Mouse (Mus musculus): ENCODE measurements around the gene Bex6.

Gene Bex6

GRCm38 (mm10) chr16:32179333-32179901, at the start of gene Bex6:
TSS of gene Bex6 (plus strand) at chr16:32179823.
- no peak for DNase-seq

- DNase-seq, result peak; percentile 46 to 62
These were observed 49.3 kb upstream of the Bex6 start for GRCm38 (mm10) chr16:32130190-32130826.

GRCm38 (mm10) chr16:32133148-32133547, 46.5 kb upstream of the Bex6 start:
- no peak for DNase-seq

- no peak for DNase-seq
These were observed 43.7 kb upstream of the Bex6 start for GRCm38 (mm10) chr16:32135842-32136357.

- DNase-seq, result no peak
These were observed 40.7 kb upstream of the Bex6 start for GRCm38 (mm10) chr16:32138954-32139353.

GRCm38 (mm10) chr16:32143766-32144165, 35.9 kb upstream of the Bex6 start:
- DNase-seq, result no peak

GRCm38 (mm10) chr16:32144592-32144991, 35.0 kb upstream of the Bex6 start:
- DNase-seq, result no peak

GRCm38 (mm10) chr16:32147589-32148207, 31.9 kb upstream of the Bex6 start:
- no peak for DNase-seq

- no peak for DNase-seq
These were observed 25.6 kb upstream of the Bex6 start for GRCm38 (mm10) chr16:32153976-32154375.

- DNase-seq, result peak; percentile 34 to 45
These were observed 25.2 kb upstream of the Bex6 start for GRCm38 (mm10) chr16:32154437-32154836.

- DNase-seq, result no peak
These were observed 22.9 kb upstream of the Bex6 start for GRCm38 (mm10) chr16:32156719-32157118.

- DNase-seq, result peak; percentile 23 to 38
These were observed 22.3 kb upstream of the Bex6 start for GRCm38 (mm10) chr16:32157369-32157768.

GRCm38 (mm10) chr16:32158966-32159365, 20.7 kb upstream of the Bex6 start:
- DNase-seq, result no peak

GRCm38 (mm10) chr16:32160742-32161323, 18.8 kb upstream of the Bex6 start:
- DNase-seq, result no peak

GRCm38 (mm10) chr16:32163392-32163791, 16.2 kb upstream of the Bex6 start:
- DNase-seq, result peak; percentile 20 to 63

- no peak for DNase-seq
These were observed 15.7 kb upstream of the Bex6 start for GRCm38 (mm10) chr16:32163891-32164290.

GRCm38 (mm10) chr16:32164396-32165027, 15.1 kb upstream of the Bex6 start:
- DNase-seq, result peak in 1 of 2 experiments; percentile 48

GRCm38 (mm10) chr16:32165281-32165821, 14.3 kb upstream of the Bex6 start, which contains the start of gene Nrros:
TSS of gene Nrros (minus strand) at chr16:32165594.
- DNase-seq, result peak; percentile 60 to 64

GRCm38 (mm10) chr16:32167819-32168545, 11.6 kb upstream of the Bex6 start:
- DNase-seq, result no peak

- no peak for DNase-seq
These were observed 8.4 kb upstream of the Bex6 start for GRCm38 (mm10) chr16:32171031-32171731.

GRCm38 (mm10) chr16:32173401-32173800, 6.2 kb upstream of the Bex6 start:
- peak in 1 of 2 experiments; percentile 72 for DNase-seq
